Mouse (Mus musculus) c-Kit-negative CD71-positive TER-119-positive erythroid progenitor cells, embryonic 14.5 days (primary cell): ENCODE data around the gene Pnn.

Experiments
- DNase-seq: peaks from one replicate; pipeline ENCODE4 v3.0.0-alpha.2; 2013; ENCODE audit warnings: low read depth, low spot score

The Pnn gene

GRCm38 (mm10) chr12:59076996-59077395 is 10.3 kb downstream of the Pnn start:
- no peak for DNase-seq

DNA sequence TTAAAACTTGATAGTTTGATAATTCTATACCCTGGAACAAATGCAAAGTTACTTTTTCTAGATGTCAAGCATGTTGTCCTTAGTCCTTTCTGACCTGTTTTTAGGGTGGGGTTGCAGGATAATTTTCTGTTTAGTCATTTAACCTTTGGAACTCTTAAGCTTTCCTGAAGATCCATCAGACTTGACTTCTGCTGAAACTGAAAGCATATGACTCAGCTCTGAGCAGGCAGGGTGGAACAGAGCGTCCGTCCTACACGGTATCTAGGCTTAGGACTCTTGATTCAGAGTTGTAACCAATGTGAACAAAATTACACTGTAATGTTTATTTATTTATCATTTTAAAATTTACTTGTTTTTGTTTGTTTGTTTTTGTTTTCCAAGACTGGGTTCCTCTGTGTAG is 11.2 kb downstream of the Pnn start:
- DNase-seq, result no peak

GRCm38 (mm10) chr12:59080461-59080860 is 13.8 kb downstream of the Pnn start:
- DNase-seq, result no peak

DNA sequence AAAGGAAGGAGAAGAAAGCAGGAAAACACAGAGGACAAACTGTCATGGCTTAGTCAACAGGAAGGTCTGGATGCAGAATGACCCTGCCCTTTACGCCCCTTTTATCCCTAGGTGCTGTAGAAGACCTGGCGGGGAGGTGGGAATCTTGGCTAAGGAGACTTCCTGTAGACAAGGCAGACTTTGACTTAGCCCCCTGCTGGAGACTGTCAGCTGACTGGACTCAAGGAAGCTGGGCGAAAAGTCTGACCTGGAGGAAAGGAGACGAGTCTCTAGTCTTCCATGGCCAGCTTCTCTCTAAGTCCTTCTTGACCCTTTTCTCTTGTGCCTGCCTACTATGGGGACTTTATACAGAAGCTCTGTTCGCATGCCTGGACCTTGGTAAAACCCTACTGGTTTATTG is 17.8 kb downstream of the Pnn start:
- no peak for DNase-seq

GRCm38 (mm10) chr12:59086171-59086570 is 19.5 kb downstream of the Pnn start:
- no peak for DNase-seq

GRCm38 (mm10) chr12:59093543-59093942 is 26.9 kb downstream of the Pnn start:
- DNase-seq, result no peak

GRCm38 (mm10) chr12:59095104-59096025 is 28.7 kb downstream of the Pnn start, which contains the start of gene Mia2:
Gene Mia2, plus strand, starts transcription at chr12:59095799.
- DNase-seq, result no peak

DNA sequence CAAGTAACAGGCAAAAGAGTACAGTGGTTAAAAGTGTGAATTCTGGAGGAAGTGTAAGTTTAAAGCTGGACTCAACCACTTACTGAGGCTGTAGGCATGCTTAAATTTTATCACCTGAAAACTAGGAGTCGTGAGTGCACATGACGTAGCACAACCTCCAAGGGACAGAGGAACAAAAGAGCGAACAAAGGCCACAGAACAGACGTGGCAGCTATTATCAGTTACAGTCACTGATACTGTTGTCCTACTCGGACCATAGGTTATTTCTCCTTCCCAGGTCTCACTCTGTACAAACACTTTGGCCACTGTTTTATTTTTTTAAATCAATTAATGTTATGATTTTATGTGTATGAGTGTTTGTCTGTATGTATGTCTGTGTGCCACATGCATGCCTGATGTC is 38.1 kb downstream of the Pnn start:
- no peak for DNase-seq

- DNase-seq, result no peak
These were observed 39.2 kb downstream of the Pnn start for GRCm38 (mm10) chr12:59105914-59106313.

- no peak for DNase-seq
These were observed 39.8 kb downstream of the Pnn start for GRCm38 (mm10) chr12:59106491-59106890.

DNA sequence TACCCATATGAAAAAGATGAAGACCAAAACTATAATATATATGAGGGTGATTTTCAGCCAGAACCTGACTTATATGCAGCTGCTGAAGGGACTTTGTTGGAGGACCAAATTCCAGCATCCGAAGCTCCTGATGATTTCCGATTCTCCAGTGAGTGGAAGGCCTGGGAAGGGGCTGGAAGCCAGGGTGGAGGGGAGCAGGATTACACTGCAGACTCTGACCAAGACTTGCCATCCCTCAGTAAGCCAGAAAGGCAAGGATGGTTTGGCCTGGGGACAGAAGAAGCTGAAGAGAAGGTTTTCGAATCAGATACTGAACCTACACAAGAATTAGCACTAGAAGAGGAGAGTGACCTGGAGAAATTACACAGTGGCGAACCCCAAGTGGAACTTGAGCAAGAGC is 41.2 kb downstream of the Pnn start:
- DNase-seq, result no peak

GRCm38 (mm10) chr12:59117184-59117583 is 50.5 kb downstream of the Pnn start:
- no peak for DNase-seq
